Mouse (Mus musculus) monocyte, adult 2 months (primary cell): ENCODE data around the gene Reln.

Experiments
- DNase-seq, 2 experiments: peaks; one replicate each; pipeline ENCODE4 v3.0.0; 2022; ENCODE audit warnings: low spot score in 2 of 2, low read depth in 1 of 2

Gene Reln

DNA sequence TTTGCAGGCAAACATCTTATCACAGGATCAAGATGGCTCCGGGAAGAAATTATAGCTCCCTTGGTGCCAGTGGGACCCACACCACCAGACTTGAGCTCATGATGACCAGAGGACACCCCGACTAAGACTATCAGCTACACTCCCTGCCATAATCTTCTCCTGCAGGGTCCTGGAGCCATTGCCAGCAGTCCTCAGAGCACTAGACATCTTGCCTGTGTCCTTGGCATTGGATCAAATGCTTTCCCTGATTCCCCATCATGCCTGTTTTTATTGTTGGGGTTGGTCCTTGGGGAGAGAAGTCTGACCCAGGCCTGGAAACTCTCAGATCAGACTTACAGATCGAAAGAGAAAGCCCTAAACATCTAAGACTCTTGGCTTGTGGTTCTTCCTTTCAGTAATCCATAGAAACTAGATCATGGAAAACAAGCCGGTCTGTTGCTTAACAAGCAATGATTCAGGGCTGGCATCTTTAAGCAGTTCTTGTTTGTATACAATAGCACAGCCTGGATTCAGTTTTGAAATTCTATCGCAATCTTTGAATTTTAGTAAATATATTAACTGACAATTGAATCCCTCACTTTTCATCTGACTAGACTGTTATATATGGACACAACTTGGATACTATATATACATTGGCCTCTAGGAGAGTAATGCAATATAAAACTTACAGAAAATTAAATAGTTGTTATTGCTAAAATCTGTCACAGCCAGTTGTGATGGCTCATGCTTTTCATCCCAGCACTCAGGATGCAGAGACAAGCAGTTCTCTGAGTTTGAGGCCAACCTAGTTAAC is 212.6 kb downstream of the Reln start:
- no peak for DNase-seq

DNA sequence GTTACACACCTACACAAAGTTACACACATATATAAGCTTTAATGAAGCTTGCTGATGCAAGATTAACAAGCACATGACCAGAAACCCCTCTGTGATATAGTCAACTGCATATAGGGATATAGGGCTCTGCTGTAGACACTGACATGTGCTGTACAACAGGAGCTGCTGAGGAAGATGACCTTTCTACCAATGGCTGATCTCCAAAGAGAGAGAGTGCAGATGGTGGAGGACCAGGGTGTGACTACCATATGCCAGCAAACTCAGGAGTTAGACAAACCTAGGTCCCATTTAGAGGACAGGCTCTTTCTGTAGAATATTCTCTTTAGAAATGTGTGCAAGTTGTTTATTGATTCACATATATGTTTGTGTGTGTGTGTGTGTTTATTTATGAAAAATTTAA is 216.9 kb downstream of the Reln start:
- DNase-seq, result no peak

DNA sequence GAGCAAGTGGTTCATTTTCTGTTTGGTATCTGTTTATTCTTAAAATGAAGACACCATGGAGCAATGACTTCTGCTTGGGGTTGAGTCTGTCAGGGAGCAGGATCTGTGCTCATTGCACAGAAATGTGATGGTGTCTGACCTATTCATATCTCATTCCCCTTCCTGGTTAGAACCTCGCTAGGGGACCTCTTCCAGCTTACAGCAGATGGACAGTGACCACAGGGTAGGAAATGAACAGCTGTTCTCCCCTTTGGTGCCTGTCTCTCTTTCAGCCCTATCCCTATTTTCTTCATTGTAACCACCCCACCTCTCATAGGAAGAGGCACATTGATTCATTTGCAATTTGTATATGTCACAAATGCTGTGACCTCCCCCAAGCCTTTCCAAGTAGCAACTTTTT is 225.2 kb downstream of the Reln start:
- no peak for DNase-seq

DNA sequence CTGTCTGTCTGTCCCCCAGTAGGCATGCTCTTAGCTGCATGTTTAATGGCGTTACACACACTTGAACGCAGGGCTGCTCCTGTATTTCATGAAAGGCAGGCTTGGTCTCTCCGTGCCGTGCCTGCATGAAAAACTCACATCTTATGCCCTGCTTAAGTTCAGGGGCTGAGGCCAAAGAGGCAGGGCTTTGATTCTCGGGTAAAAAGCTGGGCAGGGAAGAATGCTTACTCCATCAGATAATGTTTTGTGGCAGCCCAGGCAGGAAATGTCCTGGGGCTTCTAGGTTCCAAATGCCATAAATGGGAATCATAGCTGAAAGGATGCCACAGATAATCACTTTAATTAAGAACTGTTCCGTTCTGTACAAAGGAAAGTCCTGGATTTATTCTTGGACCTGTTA is 226.0 kb downstream of the Reln start:
- no peak for DNase-seq

DNA sequence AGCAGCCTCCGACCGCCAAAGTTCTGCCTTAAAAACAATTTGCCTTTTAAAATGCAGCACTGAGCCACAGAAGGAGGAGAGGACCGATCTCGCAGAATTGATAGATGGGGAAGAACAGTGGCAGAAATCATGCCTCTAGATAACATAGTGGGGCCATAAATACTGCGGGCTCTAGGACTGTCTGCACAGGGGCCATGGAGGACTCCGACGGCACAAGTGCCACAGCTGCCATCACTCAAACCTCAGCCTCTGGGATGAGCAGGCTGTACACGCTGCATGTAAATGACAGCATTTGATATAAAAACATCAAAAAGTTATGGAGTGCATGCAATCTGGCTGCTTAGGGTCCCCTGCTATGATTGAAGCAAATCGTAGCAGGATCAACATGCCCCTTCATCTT is 227.6 kb downstream of the Reln start:
- DNase-seq, result no peak

DNA sequence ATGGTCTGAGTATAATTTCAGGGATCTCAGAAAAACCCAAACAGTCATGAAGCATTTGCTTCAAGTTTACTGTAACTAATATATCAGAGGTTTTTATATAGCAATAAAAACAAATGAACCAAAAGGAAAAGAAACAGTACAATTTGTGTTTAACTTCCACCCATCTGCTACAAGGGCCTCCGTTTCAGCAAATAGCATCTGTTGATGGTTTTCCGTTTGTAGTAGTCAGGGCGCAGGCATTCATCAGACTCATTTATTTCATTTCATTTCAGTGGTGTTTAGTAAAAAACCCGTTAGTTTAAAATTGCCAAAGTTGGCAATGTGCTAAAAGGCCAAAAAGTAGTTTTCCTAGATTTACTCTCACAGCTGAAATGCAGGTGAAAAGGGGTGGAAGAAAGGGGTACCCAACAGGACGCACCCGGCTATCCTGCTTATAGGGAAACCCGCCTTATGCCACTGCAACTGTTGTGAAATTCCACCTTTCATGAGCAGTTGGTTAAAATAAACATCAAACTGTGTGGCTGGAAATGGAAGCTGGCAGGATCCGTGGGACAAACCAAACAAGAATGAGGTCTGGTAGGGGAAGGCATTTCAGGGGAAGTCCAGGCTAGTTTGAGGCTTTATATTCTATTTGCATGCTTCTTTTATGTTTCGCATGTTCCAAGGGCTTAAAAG is 237.6 kb downstream of the Reln start:
- no peak for DNase-seq

DNA sequence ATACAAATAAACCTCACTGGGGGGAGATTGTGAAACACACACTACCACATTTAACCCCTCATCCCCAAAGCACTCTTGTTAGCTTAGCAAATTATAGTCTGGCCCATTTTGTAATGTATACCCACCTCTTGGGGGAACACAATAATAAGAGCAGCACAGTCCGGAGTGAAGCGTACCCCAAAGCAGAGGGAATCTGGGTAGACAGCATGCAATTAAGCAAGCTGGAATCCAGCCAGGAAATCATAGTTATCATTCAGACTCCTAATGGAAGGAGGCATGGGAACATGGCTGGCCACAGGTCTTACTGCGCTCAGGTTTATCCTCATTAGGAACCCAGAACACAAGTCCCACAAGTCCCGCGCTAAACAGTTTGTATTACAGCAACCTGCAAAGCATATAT is 249.5 kb downstream of the Reln start:
- no peak for DNase-seq

DNA sequence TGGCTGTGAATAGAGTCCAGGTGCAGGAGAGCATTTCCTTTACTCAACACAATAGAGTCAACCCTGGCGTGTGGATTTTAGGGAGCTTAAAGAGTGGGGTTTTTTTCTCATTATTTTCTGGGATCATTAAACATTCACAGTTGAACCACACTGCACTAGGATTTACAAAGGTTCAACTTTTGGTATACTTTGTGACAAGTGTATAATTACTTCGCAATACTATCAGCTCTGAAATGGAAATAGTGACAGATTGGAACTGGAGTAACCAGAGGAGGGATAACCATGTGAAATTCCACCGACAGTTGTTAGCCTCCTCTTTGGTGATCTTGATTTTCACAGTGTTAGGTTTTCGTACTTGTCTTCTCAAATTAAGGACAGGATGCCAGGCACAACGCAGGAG is 250.5 kb downstream of the Reln start:
- no peak for DNase-seq

DNA sequence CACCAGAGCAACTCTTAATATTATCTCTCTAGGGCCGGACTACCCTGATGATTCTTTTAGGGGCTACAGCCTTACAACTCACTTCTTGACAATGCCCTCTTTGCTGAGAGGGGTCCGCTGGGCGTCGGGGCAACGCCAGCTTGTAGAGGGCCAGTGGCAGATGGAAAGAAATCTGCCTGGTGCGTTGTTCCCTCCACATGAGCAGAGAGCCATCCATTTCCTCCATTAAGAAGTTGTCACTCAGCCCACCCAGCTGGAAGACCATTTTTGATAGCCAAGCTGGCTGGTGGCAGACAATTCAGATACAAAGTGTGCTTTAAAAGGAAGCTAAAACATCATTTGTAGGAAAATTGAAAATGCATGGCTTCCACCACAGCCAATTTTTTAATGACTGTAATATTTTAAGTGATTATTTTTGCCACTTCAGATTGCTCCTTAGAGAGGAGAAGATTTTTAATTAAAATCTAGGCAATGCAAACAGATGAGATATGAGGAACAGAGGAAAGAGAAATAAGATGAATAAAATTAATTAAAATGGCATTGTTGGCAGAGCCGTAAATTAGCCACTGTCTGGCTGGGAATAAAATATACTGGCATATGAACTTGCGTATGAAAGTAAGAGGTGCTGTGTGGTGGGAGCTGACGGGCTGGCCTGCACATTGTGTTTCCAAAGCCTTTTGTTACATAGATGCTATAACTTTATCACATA is 251.2 kb downstream of the Reln start:
- no peak for DNase-seq

DNA sequence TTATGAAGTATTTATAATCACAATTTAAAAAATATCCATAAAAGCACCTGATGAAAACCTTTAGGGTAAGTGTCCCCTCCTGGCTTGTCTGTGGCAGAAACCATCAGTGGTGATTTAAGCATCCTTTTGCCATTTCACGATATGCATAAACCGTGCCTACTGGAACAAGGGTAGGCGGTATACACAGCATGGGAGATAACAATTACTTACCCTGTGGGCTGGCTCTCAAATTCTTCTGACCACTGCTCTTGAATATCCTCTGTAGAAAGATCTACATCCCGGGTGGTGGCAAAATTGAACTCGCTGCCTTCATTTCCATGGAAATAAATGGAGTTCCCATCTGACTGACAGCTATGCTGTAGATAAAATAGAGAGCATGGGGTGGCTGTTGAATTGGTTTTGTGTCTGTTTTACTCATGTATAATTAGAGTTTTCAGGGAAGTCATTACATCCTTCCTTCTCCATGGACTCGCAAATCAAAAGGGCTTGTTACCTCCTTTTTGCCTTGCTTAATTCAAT is 264.0 kb downstream of the Reln start:
- no peak for DNase-seq

DNA sequence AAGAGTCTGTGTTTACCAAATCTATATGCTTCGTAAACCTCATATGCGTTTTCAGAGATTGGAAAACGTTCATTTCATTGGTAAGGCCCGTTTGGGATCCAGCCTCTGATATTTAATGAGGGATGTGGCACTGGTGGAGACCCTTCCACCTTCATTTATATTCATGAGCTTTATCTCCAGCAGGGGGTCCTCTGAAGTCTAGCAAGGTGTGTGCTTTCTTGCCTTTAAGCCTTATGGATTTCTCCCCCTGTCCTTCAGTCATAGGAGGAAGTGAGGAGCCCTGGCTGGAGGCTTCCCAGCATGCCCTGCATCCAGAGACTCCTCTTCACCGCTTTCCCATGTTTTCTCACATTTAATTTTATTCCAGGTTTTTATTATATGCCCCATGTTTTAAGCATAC is 269.5 kb downstream of the Reln start:
- no peak for DNase-seq

DNA sequence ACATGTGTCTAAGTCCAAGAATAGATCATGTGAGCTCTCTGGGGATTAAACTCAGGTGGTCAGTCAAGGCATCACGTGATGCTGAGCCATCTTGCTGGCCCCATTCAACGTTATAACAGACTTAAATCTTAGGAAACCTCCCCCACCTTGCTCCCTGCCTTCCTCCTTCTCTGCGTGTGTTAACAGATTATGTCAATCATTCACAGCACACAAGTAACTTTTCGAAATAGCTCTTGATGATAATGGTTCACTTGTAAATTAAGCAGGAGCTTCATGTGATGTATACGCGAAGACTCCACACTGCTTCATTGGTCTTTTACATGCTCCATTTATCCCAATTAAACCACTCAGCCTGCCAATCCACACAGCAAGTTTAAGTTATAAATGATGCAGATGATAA is 271.9 kb downstream of the Reln start:
- DNase-seq, result no peak

DNA sequence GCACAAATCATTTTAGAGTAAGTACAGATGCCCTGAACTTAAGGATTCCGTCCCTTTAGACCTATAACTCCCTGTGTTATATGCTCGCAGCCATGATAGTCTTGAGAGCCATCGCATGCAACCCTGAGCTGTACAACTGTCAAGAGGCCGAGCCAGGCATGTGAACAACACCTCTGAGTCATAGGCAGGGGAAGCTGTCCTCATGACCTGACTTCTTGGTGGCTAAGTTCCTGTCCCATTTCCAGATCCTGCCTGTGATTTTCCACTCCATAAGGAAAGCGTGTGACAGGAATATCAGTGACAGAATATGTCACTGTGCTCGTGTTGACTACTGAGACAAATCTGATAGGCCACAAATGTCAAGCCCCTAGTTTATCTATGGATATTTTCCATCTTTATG is 285.3 kb downstream of the Reln start:
- DNase-seq, result no peak

DNA sequence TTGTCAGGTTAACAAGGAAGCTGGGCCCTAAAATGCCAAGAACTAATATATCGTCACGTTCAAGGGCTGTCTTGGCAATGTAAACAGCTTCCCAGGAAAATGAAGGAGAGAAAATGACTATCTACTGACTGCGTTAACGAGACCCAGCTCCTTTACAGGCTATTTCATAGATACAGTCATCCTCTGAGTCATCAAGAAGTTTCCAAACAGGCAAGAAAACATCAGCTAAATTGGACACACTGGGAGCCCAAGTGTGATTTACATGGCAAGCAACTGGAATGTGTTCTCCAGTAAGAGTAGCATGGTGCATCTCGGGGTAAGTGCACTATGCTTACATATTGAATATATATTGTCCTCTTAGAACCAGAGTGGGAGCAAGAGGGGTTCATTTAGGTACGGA is 302.7 kb downstream of the Reln start:
- DNase-seq, result no peak

DNA sequence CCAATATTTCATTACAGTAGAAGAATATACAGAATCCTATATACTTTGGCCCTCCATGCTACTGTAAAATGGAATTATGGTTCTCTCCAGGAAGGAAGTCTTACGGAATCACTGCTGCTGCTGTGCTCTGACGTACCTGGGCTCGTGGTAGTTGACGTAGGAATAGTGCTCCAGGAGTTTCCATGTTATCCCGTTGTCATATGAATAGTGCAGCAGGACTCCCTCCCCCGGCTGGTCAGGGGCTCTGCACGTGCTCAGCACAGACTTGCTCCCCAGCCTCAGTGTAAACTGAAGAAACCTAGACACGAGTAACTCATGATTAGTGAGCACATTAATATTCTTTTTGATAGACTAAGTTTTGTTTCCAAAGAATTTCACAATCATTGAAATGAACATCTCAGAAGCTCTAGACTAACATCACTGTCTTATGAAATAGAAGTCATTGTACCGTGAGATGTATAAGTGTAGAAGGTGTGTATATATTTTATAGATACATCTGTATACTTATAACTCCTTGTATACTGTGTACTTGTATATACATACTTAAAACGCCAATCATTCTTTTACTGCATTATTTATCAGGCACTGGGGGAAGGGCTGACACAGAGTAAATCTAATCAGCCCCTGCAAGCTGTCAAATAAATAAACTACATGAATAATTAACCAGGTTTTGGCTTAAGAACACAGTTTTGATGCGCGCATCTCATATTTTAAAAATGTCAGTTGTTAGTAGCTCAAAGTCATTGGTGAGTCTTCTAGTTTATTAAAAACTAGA is 304.9 kb downstream of the Reln start:
- no peak for DNase-seq

DNA sequence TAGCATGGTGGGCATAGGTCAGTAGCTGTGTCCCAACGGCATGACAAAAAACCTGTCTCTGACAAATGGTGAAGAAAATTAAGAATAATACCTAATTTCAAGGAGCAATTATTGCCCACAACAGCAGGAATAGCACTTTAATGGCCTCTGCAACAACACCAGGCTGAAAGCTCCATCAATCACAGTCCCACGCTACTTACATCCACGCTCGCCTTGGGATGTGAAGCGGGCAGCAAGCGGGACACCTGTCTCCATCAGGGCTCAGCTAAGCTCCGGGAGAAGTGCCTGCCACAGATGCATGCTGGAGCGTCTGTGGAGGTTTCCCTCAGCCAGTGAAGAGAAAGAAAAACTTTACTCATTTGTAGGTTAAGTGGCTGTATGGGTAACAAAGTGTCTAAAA is 309.3 kb downstream of the Reln start:
- no peak for DNase-seq

DNA sequence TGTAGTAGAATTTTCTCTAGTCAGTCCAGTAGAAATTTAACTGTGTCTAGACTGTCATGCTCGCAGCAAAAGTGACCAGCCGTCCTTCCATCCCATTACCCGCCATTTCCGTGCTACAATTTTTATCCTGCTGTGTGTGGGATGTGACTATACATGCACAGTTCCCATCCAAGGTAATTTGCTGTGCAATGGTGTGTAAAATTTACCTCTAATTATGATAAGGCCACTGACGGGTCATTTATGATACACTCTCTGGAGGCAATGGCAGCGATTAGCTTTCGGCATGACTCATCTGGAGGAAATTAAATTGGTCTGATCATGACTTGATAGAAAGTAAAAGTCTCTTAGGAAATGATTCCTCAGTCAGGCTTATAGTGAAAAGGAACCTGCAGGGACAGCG is 311.5 kb downstream of the Reln start:
- no peak for DNase-seq

DNA sequence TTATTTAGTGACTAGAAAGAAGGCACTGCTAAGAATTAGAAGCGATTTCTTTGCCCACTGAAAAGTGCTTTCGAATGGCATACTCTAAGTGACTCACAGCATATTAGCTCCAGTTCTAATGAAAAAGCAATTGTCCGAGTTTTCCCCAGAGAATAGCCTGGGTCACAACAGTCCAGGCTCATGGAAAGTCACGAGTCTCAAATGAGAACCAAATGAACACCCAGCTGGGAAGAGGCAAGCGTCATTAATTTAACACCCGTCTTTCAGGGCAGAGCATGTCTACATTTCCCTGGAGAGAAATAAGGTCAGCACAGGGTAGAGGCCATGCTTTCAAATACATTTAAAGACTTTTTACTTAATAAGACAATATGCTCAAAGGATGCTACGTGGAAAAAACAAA is 312.8 kb downstream of the Reln start:
- no peak for DNase-seq

DNA sequence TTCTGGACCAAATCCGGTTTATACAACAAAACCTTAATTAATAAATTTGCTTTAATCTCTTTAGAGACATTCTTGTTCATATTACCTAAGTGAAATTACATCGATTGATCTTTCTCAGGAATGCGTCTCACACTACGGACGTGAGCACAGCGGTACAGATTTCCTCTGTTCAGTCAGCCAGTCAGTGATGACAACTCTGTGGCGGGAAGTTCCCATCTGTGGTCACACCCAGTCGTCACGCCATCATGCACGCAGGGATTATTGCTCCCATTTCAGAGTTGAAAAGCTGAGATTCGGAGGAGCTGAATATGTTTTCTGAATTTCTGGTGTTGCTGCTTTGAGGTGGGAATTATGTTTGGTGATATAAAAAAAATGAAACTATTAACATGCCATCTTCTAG is 316.1 kb downstream of the Reln start:
- no peak for DNase-seq

DNA sequence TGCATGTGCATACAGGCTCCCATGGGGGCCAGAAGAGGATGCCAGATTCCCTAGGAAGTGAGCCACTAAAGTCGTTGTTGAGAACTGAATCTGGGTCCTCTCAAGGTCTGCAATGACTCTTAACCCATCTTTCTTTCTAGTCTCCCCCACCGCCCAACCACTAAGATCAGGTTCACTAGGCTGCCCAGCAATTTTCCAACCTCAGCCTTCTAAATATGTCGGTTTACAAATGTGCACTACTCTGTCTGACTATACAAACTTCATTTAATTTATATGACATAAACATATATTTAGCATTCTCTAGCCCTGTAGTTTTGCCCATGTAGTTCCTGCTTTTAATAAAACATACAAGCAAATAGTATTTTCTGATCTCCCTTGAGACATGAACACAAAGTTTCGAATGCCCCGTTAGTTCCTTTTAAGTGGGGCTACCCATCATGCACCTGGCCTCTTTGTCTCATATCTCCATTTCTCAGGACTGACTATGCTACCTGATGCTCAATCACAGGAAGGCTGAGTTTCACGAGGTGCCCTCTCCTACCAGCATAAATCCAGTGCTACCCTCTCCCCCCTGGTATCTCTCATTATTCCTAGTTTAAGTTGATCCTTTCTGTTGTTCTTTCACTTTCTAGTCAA is 317.1 kb downstream of the Reln start:
- no peak for DNase-seq

DNA sequence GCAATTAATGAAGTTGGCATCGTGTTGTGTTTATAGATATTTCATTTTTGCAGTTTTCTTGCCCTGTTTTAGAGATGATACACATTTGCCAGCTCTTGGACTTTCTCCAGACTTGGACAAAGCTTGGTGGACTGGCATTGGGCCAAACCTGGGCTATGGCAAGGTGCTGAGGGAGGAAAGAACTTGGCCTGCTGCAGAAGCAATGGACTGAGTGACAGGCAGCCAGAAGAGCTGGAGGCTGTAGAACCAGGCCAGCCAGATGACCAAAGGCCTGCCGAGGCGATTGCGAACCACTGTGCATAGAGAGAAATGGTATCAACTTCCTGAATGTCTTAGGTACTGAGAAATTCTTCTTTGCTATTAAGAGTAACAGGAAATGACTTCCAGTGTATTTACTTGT is 318.8 kb downstream of the Reln start:
- no peak for DNase-seq
